Mouse (Mus musculus) retina, adult 2 months (tissue): ENCODE measurements at regions not wholly inside any gene's neighbourhood (a gene's known extent, or its start where the extent isn't known, plus 50 kb on each side); places are given as distances from the start of the nearest gene placed in this dataset.
"Not testable (repeated sequence)": the region's sequence is repeated elsewhere in the genome, so short reads cannot be mapped to it uniquely, and the experiment has no call there.

Experiments used
- DNase-seq: peaks from one replicate; pipeline ENCODE4 v3.0.0-alpha.2; 2012; ENCODE audit warnings: low read depth, low spot score

DNA sequence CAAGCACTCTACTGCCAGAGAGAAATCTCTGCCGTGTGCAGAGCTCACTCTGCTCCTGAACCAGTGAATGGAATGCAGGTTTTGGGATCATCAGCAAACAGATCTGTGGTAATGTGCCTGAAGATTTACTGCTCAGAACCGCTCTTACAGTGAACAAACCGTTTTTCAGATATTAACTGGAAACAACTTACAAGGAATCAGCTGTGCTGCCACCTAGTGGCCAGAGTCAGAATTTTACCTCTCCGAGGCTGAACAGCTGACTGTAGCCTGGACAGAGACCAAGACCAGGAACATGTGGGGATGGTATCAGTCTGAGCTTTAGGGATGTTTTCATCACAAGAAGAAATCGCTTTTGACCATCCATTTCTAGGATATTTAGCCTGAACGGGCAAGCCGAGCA is 65.3 kb downstream of the Gm15023 start:
- DNase-seq: not testable (repeated sequence)

DNA sequence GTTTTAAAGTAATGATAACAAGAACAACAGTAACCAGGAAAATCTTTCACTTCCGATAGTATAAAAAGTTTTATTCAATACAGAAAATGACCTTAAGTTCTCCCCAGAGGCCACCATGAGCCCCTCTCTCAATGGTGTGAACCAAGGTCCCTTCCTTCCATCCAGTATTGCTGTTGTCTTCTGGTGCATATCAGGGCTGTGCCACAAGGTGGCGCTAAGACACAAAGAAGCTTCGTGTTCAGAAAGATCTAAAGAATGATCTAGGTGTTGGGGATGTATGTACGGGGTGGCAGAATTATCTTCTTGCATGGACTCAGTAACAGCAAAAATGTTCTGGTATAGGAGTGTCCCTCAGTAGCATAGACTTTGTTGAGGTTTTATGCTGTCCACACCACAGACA is 66.6 kb downstream of the Gm15023 start:
- DNase-seq: peak; percentile 2

DNA sequence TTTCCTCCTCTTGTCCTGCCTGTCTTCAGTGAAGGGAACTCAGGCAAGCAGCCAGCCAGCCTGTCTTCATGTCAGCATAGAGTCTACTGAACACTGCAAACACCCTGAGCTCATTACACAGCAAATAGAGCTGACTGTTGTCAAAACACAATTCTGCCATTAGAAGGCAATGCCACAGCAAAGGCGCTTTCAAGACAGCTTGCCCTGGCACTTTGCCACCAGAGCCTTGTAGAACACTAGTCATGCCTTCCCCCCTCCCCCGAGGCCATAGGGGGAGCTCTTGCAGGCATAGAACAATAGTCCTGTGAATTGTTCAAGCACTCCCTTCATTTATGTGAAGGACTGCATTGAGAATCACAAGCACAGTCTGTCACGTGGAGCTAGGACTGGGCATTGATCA is 75.8 kb downstream of the Gm15023 start:
- no peak for DNase-seq

DNA sequence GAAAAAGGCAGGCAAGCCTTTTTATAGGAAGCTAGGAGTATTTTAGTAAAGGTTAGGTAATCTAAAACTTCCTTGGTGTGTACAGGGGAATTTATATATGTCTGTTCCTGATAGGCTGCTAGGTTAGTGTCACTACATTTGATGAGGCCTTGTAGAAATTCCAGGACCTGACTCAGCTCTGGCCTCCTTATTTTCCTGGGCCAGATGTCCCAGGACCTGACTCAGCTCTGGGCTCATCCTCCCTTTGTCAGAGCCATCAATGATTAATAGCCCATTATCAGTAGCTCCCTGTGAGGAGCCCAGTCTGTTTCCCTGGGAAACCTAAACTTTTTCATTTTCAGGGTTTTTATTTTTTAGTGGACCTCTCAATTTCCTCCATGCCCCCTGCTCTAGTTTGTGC is 79.3 kb downstream of the Gm15023 start:
- no peak for DNase-seq

DNA sequence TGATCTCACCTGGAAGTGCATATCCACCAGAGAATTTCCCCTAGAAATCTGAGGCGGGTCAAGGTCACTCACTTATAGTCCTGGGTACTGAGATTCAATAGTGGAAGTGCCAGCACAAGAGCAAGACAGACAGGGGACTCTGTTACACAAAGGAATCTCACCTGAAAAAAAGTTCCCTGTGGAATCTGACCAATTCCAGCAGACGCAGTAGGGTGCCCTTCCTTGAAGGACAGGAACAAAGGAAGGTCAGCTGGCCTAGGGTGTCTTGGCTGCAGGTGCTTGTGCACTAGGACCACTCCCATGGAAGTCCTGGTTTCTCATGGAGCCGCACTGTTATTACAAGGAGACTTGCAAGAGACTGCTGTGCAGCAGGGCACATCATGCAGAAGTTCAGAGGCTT is 81.2 kb downstream of the Gm15023 start:
- no peak for DNase-seq

DNA sequence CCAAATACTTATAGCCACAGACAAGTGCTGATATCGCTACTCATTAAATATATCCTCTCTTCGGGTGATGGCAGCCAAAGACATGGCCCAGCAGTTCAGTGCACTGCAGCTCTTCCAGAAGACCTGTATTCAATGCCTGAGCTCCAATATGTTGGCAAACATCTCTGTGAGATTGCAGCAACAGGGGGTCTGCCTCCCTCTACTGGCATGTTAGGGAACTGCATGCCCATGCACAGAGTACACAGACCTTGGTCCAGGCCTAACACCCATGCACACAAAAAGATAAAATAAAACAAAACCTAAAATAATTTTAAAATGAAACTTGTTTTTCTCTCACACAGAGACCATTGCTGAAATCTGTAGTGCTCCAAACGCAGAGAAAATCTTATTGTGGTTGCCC is 82.1 kb upstream of the Zmat1 start:
- peak; percentile 2 for DNase-seq

DNA sequence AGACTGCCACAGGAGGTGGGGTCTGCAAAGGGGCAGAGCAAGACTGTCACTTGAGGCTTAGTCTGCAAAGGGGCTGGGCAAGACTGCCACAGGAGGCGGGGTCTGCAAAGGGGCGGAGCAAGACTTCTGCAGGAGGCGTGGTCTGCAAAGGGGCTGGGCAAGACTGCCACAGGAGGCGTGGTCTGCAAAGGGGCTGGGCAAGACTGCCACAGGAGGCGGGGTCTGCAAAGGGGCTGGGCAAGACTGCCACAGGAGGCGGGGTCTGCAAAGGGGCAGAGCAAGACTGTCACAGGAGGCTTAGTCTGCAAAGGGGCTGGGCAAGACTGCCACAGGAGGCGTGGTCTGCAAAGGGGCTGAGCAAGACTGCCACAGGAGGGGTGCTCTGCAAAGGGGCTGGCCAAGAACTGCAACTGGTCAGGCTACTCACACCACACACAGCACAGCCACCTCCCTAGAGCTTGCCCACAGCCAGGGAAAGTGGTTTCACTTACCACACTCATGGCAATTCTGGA is 78.1 kb upstream of the Zmat1 start:
- not testable (repeated sequence) for DNase-seq

DNA sequence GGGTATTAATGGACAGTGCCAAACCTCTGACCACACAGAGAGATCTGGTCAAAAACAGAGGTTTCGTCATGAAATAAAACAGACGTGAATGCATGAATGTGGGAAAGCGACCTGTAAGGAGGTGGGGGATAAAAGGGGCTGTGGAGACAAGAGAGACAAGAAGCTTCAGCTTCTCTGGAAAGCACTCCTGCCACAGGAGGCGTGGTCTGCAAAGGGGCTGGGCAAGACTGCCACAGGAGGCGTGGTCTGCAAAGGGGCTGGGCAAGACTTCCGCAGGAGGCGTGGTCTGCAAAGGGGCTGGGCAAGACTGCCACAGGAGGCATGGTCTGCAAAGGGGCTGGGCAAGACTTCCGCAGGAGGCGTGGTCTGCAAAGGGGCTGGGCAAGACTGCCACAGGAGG is 77.6 kb upstream of the Zmat1 start:
- not testable (repeated sequence) for DNase-seq

DNA sequence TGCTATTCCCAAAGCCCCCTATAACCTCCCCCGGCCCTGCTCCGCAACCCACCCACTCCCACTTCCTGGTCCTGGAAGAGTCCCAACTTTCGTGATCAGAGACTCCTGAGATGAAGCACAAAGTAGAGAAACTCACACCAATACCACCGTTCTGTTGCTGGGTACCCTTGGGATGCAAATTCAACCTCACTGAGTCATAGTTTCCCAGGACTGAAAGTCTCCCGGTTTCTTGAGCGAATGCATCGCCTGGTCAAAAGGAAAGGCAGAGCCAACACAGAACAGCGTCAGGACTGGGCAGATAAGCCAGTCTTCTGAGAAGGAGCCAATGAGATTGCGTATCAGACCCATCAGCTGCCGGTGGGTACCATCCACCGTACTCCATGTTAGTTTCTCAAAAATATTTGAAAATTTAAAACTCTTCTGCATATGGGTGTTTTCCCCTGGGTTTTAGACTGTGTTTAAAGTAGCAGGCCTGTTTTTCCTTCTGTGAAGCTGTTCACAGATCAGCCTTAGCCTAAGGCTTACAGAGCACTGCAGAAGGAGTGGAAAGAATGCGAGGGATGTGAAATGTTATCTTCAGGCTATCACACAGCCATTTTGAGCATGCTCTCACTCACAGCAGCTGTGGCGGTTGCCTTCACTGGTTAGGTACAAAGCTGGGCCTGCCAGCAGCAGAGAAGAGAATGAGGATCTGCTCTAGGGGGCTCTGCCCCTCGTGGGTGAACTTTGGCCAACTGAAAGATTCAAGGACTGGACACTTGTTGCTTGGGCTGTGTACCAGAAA is 77.0 kb upstream of the Zmat1 start:
- not testable (repeated sequence) for DNase-seq

DNA sequence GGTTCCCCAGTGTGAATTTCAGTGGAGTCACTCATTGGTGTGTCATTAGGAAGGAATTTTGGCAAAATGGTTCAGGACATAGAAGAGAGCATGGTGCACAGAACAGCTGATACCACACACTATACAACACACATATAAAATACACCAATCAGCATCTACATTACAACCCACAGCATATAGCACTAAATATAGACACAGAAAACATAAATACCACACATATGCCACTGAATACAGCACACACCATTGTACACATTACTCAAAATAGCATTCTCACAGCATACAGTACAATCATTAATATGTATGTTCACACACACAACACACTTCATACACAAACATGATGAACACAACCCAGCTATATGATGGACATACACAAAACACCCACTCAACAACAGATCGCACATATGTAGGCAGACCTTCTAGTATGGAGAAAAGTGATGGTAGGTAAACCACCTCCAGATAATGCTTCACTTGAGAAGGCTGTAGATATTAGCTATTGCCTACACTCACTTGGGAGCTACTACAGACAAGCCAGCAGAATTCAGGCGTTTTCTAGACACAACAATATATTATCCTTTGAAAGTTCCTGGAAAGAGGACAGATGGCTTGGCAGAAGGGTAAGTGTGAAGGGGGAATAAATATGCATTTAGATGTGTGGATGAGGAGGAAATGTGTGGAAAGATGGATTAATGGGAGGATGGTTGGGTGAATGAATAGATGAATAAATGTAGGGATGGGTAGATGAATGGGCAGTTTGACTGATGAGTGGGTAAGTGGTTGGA is 71.6 kb upstream of the Zmat1 start:
- DNase-seq: no peak

DNA sequence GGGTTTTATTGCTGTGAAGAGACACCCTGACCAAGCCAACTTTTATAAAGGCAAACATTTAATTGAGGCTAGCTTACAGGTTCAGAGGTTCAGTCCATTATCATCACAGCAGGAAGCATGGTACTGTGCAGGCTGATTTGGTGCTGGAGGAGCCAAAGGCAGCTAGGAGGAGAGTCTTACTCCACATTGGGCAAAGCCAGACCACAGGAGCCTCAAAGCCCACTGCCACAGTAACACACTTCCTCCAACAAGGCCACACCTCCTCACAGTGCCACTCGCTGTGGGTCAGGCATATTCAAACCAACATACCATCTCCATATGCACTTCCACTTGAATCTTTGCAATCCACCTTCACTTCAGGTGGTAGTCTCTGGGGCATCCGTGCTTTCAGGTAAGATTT is 70.4 kb upstream of the Zmat1 start:
- no peak for DNase-seq

DNA sequence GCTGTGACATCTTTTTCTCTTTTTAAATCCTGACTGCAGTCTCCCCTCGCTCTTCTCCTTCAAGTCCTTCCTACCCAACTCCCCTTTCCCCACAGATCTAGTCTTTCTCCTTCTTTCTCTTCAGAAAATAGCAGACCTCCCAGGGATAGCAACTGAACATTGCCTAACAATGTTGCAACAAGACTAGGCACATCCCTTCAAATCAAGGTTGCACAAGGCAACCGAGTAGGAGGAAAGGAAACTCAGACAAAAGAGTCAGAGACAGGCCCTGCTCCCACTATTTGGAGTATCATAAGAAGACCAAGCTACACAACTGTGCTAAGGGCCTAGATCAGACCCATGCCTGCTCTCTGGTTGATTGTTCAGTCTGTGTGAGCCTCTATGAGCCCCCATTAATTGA is 66.9 kb upstream of the Zmat1 start:
- DNase-seq: no peak

DNA sequence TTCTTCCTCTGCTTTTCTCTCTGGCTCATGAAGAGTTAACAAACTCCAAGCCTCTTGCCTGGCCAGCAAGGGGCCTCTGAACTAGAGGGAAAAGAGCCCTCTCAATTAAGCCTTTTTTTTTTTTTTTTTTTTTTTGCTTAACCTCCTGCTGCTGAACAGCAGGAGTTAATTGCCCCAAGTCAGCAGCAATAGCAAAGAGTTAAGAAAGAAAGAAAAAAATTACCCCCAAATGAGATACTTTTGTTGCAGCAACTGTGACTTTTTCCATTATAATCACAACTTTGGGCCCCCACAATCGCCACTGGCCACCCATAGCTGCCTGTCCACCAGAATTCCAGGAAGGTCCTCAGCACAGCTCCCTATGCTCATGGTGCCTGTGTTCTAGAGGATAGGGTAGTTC is 60.4 kb upstream of the Zmat1 start:
- no peak for DNase-seq

DNA sequence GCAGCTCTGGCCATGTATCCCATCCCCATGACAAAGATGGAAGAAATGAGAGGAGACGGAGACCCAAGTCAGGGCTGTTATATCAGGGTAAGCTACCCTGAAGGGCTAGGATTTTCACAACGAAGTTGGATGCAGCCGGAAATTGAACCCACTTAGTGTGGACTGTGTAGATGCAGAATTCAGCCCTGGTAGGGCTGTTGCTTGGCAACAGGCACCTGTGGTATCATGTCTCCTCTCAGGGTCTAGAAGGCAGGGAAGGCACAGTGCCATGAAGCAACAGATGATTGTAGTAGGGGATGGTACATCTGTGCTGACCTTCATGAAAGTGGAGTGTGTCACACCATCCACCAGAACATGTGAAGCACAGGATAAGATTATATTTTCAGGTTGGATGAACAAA is 51.2 kb upstream of the Zmat1 start:
- DNase-seq: no peak

DNA sequence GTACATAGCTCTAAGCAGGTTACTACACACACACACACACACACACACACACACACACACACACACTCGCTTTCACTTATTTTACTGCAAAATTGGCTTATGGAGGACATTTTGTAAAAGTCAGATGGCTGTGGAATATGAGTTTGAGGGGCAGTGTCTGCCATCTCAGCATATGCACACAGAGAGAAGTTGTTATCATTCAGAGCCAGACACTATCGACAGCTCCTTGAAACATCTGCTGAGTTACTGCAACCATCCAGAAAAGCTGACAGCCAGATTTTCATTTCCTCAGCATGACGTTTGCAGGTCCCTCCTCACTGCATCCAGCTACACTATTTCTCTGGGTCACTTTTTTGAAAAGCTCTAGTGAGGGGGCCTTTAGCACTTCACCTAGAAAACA is 49.9 kb upstream of the Zmat1 start:
- no peak for DNase-seq
